Mouse (Mus musculus): ENCODE data around the gene Hebp2.

GRCm38 (mm10) chr10:18562940-18563339 is 17.1 kb upstream of the Hebp2 start:
- TF ChIP-seq CTCF (IDR thresholded peaks at IDR 0.05; ENCODE audit: low read depth, low read length) (peak; percentile 21), POLR2A (IDR thresholded peaks at IDR 0.05; ENCODE audit: insufficient read depth, low read length) (no peak)
